Mouse (Mus musculus) gastrocnemius, postnatal 36 days (tissue): ENCODE measurements around the gene Kri1. TPM values are rescaled to one million over a fixed set of nuclear protein-coding genes. Genes with fewer than 3 reads are reported as not detected.

ENCODE experiments used
- DNase-seq, 2 experiments: peaks; one replicate each; pipeline ENCODE4 v3.0.0; 2022
- intact Hi-C: fragments of 180-260 bp; cut with DNase I; formaldehyde crosslinking; loops from one replicate; pipeline ENCODE4 v1.15.1; 2025
- total RNA-seq, 2 experiments: library from RNA; stranded (reverse); gene quantifications; 2 replicates each; pipeline ENCODE4 v1.2.3; 2021

Gene Kri1
- total RNA-seq, 2 experiments from 2014 or later, result 9.1 to 11.6 TPM

DNA sequence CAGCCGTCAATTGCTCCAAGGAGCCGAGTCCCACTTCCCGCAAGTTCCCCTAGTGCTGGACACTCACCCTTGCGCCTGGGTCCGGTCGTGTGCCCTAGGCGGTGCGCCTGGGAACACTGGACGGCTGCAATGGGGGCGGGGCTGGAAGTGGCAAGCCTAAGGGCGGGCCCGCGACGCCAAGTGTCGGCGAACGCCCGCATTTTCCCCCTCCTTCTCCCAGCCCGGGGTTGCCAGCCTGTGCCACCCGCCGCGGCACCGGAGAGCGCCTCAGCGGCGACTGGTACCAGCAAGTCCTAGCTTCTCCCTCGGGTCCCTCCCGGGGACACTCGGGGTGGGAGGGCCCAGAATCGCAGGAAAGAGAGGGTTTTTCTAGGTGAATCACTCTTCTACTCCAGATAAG lies 39.4 kb downstream of the Kri1 start, which contains the start of gene S1pr5:
Gene S1pr5 (minus strand): TSS at position 118 of the 400 bp plus-strand sequence.
- DNase-seq, result peak in 1 of 2 experiments; percentile 27
- intact Hi-C loops, result no loop called here

DNA sequence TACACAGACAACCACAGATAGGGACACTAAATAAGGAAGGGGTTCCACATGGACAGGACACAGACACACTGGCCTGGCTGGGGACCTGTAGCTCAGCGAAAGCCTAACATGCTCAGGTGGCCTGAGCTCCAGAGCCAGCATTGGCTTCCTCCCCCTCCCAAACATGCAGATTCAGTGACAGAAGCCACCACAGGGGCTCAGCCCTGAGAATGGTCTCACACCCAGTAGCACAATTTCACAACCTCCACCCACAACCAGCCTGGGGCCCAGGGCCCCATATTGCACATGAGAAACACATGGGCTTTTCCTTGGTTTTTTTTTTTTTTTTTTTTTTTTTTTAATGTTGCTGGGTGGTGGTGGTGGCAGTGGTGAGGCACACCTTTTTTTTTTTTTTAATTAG lies 41.4 kb downstream of the Kri1 start:
- no peak for DNase-seq
- intact Hi-C loops, result no loop called here

DNA sequence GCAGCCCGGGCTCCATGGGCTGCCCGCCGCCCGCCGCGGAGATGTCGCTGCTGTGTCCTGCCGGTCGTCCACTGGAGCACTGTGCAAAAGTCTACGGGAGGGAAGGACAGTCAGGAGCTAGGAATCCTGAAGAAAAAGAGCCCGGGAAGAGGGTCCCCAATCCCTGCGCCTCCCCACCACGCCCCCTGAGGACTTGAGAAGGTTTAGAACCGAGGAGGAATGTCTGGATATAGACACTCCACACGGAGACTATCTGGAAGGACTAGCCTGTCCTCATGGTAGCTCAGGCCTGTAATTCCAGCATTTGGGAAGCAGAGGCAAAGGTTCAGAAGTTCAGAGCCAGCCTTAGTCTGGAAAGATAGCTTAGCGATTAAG lies 42.7 kb downstream of the Kri1 start:
- intact Hi-C loops, result no loop called here
- no peak for DNase-seq

DNA sequence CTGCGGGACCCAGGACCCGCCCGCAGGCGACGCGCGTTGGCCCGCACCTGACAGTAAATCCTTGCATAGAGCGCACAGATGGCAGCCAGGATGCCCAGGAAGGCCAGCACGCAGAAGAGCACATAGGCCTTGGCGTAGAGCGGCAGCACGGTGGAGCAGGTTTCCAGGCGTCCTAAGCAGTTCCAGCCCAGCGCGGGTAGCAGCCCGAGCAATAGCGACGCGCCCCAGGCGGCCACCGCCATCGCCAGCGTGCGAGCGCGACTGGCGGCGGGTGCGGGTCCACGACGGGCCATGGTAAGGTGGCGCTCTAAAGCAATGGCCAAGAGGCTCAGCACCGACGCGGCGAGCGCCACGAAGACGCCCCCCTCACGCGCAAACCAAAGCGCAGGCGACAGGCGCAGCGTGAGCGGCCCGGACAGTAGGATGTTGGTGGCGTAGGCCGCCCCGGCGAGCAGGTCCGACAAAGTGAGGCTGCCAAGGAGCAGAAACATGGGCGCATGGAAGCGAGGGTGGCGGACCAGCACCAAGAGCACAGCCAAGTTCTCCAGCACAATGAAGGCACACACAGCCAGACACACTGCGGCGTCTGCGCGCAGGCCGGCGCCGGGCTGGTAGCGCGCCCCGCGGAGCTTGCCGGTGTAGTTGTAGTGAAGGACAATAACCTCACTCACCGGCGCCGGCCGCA lies 43.2 kb downstream of the Kri1 start:
- intact Hi-C loops, result no loop called here
- no peak for DNase-seq

DNA sequence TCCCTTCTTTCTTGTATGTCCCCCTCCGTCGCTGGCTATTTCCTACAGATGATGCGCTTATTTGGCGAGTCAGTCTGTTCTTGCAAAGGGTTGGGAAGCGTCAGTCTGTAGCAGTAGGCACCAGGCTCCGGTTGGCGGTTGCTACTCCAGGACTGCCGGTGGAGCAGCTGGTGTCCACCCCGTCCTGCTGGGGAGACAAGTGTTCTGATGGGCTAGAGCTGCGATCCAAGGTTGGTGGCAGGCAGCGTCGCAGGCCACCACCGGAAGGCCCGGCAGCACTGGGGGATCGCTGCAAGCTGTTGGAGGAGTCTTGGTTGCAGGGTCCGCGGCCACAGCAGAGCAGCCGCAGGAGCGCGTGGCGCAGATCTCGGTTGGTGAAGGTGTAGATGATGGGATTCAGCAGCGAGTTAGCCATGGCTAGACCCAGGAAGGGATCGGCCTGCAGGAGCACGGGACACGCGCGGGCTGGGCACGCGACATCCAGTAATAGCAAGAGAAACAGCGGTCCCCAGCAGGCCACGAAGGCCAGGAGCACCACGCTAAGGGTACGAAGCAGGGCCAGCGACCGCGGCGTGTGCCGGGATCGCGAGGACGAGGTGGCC lies 43.8 kb downstream of the Kri1 start:
- intact Hi-C loops, result no loop called here
- no peak for DNase-seq

DNA sequence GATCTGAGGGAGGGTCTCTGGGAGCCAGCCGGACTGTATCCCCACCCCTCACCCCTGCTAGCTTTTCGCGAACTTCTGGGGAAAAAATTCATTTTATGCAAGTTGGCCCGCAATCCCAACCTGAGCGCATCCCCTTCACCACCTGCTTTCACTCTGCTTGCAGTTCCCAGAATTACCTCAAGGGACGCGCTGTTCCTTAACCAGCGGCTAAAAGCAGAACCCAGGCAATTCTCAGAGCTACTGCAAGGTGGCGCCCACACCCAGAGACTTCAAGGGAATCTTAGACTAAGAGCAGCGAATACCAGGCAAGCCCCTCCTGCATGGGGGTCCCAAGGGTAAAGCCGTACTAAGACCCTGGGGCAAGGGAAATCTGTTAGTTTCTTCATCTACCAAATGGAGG lies 46.4 kb downstream of the Kri1 start:
- intact Hi-C loops, result no loop called here
- DNase-seq, result peak; percentile 61 to 71

DNA sequence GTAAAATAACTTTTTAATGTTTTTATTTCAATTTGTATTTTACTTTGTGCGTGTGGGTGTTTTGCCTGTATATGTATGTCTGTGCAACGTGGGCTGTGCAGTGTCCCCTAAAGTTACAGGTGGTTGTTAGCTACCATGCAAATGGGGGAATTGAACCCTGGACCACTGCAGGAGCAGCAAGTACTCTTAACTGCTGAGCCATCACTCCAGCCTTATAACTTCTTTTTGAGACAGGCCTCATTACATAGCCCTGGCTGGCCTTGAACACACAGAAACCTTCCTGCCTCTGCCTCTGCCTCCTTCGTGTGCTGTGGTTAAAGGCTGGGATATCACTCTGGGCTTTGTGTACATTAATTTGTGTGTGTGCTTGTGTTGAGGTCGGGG lies 48.3 kb downstream of the Kri1 start:
- DNase-seq, result no peak
- intact Hi-C loops, result loop anchor here (2.0 kb wide), 1 partner anchor 25 kb away; the partner anchor contains the start of gene Atg4d

DNA sequence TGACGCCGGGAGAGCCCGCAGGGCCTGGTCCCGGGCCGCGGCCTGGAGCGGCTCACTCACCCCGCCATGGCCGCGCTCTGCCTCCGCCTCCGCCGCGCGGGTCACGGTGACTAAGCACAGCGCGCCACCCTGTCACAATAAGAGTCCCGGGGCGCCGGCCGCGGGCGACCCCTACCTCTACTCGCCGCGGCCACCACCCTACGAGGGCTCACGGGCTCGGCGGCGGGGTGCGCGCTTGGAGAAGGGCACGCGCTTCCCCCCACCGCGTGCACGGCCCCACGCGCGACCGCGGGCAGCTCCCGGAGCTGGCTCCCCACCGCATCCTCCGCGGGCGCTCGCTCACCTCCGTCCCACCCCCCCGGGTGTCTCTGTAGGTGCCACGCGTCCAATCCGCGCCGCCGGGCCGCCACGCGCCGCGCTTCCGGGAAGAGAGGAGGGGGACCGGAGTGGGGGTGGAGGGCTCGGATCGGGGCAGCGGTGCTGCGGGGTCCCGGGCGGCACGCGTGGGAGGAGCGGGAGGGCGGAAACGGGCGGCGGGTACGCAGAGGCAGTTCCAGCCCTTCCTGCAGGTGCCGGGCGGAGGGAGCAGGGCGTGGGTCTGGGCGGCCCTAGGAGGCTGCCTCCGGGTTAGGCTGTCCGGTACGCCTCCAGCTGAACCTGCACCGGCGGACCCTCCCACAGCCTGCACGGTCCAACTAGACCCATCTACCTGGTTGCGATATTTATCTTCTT lies 48.9 kb downstream of the Kri1 start, which contains the start of gene Keap1:
Gene Keap1 (minus strand): TSS at position 629 of the 732 bp plus-strand sequence.
- DNase-seq, result peak; percentile 72 to 82

DNA sequence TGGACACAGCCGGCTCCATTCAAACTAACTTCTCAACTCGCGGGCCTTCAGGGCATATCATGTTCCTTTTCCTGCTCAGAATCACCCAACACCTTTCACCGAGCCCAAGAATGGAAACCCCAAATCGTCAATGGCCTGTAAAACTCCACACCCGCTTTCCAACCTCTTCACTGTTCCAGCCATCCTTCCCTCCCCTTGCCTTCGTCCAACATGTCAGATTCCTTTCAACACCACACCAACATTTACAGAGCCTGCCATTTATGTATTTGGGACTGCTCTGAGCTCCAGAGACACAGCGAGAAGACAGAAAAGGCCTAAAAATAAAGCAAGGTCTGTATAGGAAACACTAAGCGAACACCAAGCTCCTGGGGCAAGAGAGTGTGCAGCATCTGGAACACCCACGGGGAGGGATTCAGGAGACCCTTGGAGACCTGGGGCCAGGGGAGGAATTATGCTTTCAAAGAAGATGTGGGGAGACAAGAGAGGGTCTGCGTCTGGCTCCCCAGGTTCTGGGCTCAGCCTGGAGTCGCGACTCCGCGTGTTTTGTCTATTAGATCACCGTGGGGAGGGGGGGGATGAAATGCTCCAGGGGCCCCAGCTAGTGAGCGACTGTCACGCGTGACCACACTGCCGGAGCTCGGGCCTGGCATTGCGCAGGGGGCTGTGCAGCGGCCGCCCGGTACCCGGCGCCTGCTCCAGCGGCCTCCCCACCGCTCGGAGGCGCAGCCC lies 49.6 kb downstream of the Kri1 start:
- peak in 1 of 2 experiments; percentile 22 for DNase-seq
- intact Hi-C loops, result loop anchor here (2.0 kb wide), 1 partner anchor 27 kb away; the partner anchor contains the start of gene Atg4d

More for the DNA sequence above, 48.9 kb downstream of the Kri1 start, which contains the start of gene Keap1:
- intact Hi-C loops, result loop anchor here (2.0 kb wide), 1 partner anchor 26 kb away; the partner anchor contains the start of gene Atg4d

DNA sequence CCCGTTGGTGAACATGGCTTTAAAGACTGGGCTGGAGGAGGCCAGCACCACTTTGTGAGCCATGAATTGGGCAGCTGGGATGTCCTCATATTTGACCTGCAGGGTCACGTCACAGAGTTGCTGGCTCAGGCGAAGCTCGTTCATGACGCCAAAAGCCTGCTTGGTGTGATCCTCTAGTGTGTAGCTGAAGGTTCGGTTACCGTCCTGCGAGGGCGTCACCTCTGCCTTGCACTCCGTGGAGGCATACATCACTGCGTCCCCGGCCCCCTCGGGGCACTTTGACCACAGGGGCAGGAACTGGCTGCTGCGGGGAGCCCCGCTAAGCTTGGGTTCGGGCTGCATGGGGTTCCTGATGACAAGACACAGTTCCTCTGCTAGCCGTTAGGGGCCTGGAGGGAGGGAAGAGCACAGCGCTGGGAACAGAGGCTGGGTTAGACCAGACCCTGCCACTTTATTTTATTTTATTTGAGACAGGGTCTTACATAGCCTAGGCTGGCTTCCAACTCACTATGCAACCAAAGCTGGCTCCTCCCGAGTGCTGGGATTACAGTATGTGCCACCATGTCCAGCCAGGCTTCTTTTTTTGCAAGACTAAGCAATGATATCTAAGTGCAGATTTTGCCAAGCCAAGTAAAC lies 50.3 kb downstream of the Kri1 start:
- intact Hi-C loops, result loop anchor here (2.0 kb wide), 1 partner anchor 27 kb away; the partner anchor contains the start of gene Atg4d
- no peak for DNase-seq

DNA sequence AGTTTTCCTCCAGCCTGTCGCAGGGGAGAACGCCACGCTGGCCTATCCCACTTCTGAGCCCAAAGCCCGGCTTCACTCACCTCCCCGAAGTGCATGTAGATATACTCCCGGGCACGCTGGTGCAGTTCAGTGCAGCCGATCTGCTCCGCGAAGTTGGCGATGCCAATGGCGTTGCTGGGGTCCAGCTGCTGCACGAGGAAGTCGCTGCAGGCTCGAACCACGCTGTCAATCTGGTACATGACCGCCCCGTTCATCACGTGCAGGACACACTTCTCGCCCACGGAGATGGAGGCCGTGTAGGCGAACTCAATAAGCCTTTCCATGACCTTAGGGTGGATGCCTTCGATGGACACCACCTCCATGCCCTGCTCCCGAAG lies 50.8 kb downstream of the Kri1 start:
- intact Hi-C loops, result no loop called here
- no peak for DNase-seq

DNA sequence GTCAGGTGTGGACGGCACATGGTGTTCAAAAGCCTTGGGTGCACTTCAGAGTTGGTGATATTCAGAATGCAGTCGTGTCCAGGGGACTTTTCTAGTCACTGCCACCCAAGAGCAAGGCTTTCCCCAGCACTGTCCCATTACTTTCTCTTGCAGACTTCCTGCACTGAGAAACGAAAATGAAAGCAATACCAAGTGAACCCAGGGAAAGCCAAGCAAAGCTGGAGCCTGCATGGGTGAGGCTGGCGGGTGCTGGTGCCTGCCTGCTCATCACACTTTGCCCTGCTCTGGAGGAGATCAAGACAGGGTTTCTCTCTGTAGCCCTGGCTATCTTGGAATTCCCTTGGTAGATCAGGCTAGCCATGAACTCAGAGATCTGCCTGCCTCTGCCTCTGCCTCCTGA lies 52.4 kb downstream of the Kri1 start:
- no peak for DNase-seq
- intact Hi-C loops, result no loop called here

DNA sequence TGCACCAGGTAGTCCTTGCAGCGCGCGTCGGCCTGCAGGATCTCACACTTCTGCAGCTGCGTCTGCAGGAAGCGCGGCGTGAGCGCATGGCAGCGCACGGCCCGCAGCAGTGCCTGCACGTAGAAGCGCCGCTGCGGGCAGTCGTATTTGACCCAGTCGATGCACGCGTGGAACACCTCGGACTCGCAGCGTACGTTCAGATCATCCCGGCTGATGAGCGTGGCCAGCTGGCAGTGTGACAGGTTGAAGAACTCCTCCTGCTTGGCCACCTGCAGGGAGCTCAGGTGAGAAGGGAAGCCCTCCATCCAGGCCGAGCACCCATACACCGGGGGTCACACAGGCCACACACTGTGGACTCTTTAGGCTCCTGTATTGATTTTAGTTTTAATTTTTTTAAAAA lies 54.0 kb downstream of the Kri1 start:
- intact Hi-C loops, result no loop called here
- DNase-seq, result no peak

DNA sequence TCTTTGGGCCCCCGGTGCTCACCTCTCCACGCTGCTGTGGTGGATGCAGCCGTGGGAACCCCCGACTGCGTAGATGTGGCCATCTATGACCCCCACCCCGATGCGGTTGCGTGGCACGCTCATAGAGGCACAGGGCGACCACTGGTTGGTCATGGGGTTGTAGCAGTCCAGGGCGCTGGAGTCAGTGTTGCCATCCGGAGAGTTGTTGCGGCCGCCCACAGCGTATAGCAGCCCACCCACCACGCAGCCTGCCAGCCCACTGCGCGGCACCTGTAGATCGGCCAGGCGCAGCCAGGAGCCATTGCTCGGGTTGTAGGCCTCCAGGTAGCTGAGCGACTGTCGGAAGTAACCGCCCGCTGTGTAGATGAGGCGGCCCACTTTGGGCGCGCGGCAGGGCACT lies 54.4 kb downstream of the Kri1 start:
- DNase-seq, result no peak
- intact Hi-C loops, result no loop called here

DNA sequence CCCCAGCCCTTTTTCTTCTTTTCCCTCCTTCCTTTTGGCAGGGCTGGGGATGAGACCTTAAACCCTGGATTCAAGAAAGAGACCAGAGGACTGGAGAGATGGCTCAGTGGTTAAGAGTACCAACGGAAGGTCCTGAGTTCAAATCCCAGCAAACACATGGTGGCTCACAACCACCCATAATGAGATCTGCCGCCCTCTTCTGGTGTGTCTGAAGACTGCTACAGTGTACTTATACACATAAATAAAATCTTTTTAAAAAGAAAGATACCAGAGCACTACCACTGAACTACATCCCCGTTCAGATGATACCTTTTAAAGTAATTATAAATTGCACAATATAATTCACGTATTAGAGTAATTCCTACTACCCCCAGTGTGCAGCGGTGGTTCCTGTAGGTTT lies 54.9 kb downstream of the Kri1 start:
- intact Hi-C loops, result no loop called here
- no peak for DNase-seq

DNA sequence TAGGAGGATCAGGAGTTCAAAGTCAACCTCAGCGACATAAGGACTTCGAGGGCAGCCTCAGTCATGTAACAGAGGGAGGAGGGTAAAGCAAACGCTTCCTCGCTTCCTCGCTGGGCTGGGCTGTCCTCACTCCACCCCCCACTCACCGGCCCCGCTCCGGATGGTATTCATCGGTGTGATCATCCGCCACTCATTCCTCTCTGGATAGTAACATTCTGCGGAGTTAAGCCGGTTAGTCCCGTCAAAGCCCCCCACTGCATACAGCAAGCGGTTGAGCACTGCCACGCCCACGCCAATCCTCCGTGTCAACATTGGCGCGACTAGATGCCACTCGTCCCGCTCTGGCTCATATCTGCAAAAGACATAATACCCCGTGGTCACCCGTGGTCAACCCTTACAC lies 56.2 kb downstream of the Kri1 start:
- intact Hi-C loops, result no loop called here
- DNase-seq, result no peak

DNA sequence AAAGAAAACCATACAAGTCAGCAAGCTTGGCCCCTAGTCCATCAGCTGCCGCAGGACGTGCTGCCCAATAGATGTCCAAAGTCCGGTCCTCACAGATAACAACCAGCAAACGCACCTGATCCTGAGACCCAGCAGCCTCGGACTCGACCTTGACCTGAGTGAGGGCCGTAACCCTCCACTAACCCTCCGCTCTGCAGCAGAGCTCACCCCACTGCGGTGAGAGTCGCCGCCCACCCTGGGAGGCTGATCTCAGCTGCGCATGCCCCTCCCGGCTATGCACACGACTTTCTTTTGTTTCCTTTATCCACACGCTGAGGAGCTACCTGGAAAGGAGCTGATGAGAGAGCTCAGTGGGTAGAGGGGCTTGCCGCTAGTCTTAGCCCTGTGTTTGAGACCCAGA lies 60.4 kb downstream of the Kri1 start:
- intact Hi-C loops, result no loop called here
- no peak for DNase-seq

DNA sequence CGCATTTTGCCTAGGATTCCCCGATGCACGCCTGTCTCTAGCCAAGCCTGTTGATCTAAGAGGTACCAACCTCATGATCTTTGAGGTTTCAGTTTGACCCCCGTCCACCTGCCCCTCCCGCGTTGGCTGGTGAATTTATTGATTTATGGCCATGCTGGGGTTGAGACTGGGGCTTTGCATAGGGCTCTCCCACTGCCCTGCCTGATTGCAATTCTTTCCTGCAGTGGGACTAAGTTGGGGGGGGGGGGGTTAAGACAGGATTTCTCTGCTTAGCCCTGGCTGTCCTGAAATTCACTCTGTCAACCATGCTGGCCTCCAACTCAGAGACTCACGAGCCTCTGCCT lies 62.4 kb downstream of the Kri1 start:
- intact Hi-C loops, result no loop called here
- no peak for DNase-seq

DNA sequence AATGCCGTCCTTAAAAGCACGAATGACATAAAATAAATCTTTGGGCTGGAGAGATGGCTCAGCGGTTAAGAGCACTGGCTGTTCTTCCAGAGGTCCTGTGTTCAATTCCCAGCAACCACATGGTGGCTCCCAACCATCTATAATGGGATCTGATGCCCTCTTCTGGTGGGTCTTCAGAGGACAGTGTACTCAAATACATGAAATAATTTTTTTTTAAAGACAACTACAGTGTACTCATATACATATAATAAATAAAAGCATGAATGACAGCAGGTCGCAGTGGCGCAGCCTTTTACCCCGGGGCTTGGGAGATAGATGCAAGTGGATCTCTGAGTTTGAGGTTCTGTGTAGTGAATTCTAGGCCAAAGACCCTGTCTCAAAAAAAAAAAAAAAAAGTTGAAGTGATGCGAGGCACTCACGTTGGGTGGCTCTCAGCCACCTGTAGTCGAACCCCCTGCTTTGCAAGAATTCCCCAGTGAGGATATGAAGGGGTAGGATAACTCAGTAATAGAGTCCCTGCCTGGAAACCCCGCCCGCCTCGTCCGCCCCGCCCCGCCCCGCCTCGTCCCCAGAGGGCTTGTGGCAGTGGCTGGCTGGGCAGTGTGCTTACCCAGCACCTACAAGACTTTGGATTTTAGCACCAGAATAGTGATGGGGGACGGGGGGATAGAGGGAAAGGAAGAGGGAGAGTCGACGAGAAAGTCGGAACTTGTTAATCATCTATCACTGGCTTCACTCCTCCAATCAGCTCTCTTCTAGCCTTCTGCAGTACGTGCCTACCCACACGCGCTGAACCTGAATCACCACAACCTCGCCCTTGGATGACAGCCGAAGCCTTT lies 63.0 kb downstream of the Kri1 start:
- intact Hi-C loops, result no loop called here

More for the DNA sequence above, 63.0 kb downstream of the Kri1 start:
- DNase-seq, result no peak
